Mouse (Mus musculus) mature B cell (primary cell): Measurements from ENCODE around the gene Wfdc8.
"Not testable (repeated sequence)": the region's sequence is repeated elsewhere in the genome, so short reads cannot be mapped to it uniquely, and the experiment has no call there.

Experiments used
- in situ Hi-C: fragments of 300-500 bp; cut with MboI; formaldehyde crosslinking; loops from 2 replicates; pipeline ENCODE4 v1.14.3; 2019

Gene Wfdc8

GRCm38 (mm10) chr2:164613471-164613870, at the start of gene Wfdc8, which contains the start of gene Wfdc6b:
TSS of gene Wfdc8 (minus strand) at chr2:164613626.
TSS of gene Wfdc6b (plus strand) at chr2:164613522.
- in situ Hi-C loops, result not testable (repeated sequence)

GRCm38 (mm10) chr2:164656483-164656882, 43.1 kb upstream of the Wfdc8 start, which contains the start of gene Wfdc9:
TSS of gene Wfdc9 (minus strand) at chr2:164656583.
- in situ Hi-C loops, result no loop called here

GRCm38 (mm10) chr2:164655858-164656257, 42.4 kb upstream of the Wfdc8 start, which contains the start of gene Wfdc10:
TSS of gene Wfdc10 (plus strand) at chr2:164656046.
- in situ Hi-C loops, result no loop called here

DNA sequence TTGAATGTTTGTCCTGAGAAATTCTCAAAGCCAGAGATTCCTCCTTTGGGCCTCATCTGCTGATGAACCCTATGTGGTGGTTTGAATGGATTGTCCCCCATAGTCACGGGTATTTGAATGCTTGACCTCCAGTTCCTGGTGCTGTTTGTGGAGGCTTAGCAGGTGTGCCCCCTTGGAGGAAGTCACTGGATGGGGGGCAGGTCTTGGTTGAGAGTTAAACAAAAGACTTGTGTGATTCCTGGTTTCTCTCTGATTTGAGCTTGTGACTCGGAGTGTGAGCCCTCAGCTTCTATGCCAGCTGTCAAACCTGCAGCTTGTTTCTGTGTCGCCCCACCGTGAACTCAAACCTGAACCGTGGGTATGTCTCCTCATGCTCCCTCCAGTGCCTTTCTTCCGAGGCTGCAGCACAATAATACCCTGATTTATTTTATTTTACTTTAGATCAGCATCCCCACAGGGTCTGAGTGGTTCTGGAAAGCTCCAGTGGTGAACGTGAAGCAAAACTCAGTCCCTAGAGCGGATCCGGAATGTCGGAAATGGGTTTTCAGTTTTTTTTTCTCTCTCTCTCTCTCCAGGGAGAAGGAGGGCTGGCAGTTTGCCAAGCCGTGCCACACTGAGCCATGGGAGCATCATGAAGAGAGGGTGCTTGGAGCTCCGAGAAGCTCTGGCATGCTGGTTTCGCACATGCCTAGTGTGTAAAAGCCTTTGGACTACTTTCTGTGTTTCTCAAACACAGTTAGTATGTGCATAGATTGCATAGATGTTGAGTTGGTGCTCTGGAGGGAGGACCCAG, 28.7 kb upstream of the Wfdc8 start:
- in situ Hi-C loops, result no loop called here

DNA sequence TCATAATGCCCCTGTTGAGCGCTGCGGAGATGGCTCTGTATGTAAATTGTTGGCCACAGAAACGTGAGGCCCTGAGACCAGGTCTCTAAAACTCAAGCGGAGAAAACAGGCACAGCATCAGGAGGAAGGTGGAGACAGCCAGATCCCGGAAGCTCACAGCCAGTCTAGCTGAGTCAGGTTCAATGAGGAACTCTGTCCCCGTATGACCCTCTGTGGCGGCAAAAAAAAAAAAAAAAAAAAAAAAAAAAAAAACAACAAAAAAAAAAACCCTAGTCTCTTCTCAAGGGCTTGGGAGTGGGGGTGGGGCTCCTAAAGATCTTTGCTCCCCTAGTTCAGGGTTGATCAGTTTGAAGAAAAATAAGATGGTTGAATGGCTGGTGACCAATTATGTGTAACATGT, 27.7 kb upstream of the Wfdc8 start:
- in situ Hi-C loops, result no loop called here

DNA sequence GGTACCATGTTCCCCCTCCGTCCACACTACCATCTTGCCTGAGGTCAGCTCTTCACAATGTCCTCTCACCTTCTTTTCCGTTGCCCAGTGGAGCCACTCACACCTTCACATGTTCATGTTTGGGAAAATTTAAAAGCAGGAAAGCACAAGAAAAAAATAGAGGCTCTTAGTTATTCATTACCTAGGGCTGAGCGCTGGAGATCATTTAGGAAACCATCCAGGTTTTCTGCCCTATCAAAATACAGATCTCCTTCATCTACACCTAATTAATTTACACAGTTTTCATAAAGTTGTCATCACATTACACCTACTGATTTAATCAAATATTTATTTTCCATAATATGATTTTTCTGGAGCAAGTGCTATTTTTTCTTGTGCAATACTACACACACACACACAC, 25.3 kb upstream of the Wfdc8 start, which contains the start of gene Wfdc16:
Gene Wfdc16, minus strand, starts transcription at position 101 of the 400 bp plus-strand sequence.
- in situ Hi-C loops, result no loop called here

DNA sequence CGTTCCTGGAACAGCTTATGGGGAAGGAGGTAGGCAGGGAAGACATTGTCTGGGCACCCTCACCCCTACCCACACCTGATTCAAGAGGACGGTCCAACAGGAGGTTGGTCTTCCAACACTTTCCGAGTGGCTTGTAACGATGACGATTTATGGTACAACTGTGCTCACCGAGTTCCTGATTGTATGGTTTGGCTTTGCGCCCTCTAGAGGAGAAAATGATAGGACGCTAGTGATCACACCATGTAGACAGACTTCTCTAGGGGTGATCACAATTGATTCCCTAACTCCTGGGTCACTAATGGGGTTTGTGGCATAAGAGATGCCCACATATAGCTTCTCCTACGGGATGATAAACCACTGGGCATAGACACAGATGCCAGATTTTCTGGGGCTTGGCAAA, 21.8 kb upstream of the Wfdc8 start:
- in situ Hi-C loops, result no loop called here

DNA sequence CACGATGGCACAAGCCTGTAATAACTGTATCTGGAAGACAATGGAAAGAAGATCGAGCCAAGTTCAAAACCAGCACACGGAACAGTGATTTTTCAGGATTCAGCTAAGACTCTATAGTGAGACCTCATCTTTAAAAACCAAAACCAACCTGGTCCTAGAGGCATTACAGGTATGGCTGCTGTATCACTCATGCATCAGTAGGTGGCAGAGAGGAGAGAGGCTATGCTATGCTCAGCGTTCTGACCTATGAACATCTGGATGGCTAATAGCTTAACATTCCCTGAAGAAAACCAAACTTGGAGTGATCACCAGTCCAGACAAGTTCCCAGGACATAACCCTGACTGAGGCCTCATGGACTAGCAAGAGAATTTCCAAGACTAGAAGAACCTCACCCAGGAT, 8.3 kb upstream of the Wfdc8 start:
- in situ Hi-C loops, result no loop called here

- in situ Hi-C loops, result no loop called here
Measured at GRCm38 (mm10) chr2:164619050-164619449, 5.6 kb upstream of the Wfdc8 start.

DNA sequence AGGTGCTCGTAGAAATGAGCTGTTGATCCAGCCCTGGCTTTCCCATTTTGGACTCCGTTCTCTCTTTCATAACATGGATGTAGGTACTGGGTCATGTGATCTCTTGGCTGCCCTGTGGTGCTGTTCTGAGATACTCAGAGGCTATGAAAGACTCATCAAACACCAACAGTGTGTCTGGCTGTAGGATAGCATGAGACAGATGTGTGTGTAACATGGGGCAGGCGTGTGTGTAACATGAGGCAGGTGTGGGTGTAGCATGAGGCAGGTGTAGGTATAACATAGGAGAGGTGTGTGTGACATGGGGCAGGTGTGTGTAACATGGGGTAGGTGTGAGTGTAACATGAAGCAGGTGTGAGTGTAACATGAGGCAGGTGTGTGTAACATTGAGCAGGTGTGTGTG, 2.0 kb upstream of the Wfdc8 start:
- in situ Hi-C loops, result no loop called here

GRCm38 (mm10) chr2:164608781-164609180, 4.6 kb downstream of the Wfdc8 start:
- in situ Hi-C loops, result no loop called here

DNA sequence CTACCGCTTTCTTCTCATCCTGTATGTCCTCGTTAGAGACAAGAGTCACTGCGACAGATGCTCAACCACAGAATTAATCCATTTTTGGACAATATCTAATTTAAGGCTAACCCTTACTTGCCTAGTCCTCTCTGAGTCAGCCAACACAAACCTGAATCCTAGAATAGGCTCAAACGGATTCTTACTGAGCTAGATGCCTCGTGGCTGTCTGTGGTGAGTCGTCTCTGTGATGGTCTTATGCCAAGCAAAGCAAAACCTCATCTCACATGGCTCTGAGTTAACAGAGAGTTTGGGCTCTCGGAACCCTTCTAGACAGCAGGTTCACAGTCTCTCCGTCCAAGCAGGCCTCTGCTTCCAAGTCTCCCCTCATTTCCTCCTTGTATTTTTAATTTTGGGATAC, 9.0 kb downstream of the Wfdc8 start:
- in situ Hi-C loops, result no loop called here

DNA sequence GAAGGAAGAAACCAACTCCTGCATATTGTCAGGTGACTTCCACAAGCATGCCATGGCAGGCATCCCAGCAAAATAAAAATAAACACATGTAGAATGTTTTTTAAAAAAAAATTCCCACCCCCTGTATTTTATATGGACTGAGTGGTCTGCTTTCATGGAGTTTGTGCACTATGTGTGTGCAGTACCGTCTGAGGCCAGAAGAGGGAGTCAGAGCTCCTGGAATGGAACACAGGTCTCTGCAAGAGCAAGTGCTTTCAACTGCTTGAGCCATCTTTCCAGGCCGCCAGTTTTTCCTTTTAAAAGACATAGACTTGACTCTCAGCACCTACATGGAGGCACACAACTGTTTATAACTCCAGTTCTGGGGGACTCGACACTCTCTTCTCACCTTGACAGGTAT, 9.9 kb downstream of the Wfdc8 start:
- in situ Hi-C loops, result no loop called here

DNA sequence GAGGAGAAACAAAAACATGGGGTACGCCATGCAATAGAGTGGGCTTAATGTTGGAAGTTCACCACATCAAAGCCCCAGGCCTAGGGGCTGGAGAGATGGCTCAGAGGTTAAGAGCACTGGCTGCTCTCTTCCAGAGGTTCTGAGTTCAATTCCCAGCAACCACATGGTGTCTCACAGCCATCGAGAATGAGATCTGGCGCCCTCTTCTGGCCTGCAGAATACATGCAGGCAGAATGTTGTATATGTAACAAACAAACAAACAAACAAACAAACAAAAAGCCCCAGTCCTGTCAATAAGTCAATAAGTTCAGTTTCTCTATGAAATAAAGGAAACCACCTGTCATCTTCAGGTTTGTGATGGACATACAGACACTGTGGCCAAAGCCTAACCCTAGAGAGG, 13.2 kb downstream of the Wfdc8 start:
- in situ Hi-C loops, result no loop called here

DNA sequence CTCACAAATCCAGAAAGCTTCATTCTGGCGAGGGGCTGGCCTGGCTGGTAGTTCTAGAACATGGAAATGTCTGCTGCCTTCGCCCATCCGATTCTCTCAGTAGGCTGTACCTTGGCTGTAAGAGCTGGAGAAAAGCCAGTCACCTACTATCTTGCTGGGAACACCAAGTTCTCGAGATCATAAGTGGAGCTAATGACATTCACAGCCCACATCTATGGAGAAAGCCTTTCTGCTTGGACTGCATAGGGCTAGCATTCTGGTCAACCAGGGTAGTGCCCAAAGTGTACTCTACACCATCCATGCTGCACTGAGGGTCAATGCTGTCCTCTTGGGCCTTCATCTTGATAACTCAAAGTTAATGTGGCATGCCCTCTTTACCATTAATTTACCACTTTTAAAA, 19.9 kb downstream of the Wfdc8 start, which contains the start of gene Eppin:
Gene Eppin, minus strand, starts transcription at position 101 of the 400 bp plus-strand sequence.
- in situ Hi-C loops, result no loop called here

DNA sequence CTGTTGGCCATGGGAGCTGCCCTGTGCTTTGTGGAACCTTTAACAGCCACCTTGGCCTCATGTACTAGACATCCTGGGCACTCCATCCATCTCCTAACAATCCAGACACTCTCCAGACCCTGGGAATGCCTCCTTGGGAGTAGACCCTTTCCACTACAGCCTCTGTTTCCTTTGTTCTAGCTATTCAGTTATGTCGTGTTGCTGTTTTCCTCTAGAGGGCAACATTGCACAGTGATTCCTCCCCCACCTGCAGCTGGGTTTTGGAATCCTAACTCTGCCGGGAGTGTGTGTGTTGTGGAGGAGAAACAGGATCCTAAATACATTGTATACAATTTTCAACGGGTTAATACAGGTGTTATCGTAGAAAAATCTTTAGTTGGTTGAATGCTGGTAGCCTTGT, 21.4 kb downstream of the Wfdc8 start:
- in situ Hi-C loops, result no loop called here

GRCm38 (mm10) chr2:164585025-164585725, 28.3 kb downstream of the Wfdc8 start, which contains the start of gene Wfdc6a:
TSS of gene Wfdc6a (minus strand) at chr2:164585447.
- in situ Hi-C loops, result not testable (repeated sequence)

DNA sequence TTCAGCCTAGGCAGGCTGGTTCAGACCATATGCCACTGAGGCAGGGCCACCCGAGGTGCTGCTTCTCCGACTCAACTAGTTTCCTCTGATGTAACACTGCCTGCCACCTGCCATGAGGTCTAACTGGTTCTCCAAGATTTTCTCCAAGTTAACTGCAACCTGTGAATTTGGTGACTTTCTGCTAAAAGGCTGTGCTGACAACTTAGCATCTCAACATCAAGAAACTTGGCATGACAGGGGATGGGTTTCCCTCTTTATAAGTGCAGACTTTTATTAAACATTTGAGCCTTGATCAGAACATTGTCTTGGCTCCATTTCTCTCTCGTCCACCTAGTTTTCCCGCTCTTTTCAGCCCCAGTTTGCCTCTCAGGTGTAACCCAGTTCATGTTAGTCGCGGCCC, 40.1 kb downstream of the Wfdc8 start, which contains the start of gene Spint3:
Gene Spint3, minus strand, starts transcription at position 101 of the 400 bp plus-strand sequence.
- in situ Hi-C loops, result not testable (repeated sequence)

DNA sequence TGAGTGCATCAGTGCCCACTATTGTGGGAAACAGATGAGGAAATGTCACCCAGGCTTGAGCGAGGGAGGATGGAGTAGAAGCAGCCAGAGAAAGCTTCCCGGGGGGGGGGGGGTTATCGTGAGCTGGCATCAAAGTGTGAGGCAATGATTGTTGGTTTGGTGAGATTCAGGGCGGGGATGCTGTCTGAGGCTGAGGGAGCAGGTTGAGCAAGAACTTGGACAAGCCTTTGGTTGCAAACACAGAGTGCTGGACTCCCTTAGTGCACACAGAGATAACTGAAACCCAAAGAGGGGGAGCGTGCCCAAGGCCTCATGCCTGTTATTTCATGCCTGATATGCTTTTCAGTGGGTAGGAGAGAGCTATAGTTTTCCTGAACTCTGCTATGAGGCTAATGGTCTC, 46.0 kb downstream of the Wfdc8 start:
- in situ Hi-C loops, result no loop called here

GRCm38 (mm10) chr2:164566997-164567396, 46.4 kb downstream of the Wfdc8 start:
- in situ Hi-C loops, result no loop called here

GRCm38 (mm10) chr2:164564346-164564745, 49.1 kb downstream of the Wfdc8 start:
- in situ Hi-C loops, result no loop called here

- in situ Hi-C loops, result no loop called here
Measured at GRCm38 (mm10) chr2:164563339-164564038, 49.9 kb downstream of the Wfdc8 start.
